Mouse (Mus musculus) bone marrow macrophage, adult 2 months (primary cell): ENCODE data around the gene Plagl1. TPM values are rescaled to one million over a fixed set of nuclear protein-coding genes. Genes with fewer than 3 reads are reported as not detected.

ENCODE experiments used
- H3K27ac ChIP-seq: 2 replicates; pipeline ENCODE4 v1.5.1; 2012; ENCODE audit warnings: low read depth, low read length; ENCODE audit not compliant: insufficient read depth
- H3K4me1 ChIP-seq: 2 replicates; pipeline ENCODE4 v1.6.1; 2012; ENCODE audit warnings: low read length; ENCODE audit not compliant: control insufficient read depth, insufficient read depth
- H3K4me3 ChIP-seq: 2 replicates; pipeline ENCODE4 v1.5.1; 2012; ENCODE audit warnings: mild to moderate bottlenecking, low read length, moderate library complexity; ENCODE audit not compliant: insufficient read depth
- CTCF ChIP-seq: IDR thresholded peaks from 2 replicates; pipeline ENCODE4 v1.5.1; 2012; ENCODE audit warnings: low read depth, mild to moderate bottlenecking, low read length, moderate library complexity
- POLR2A ChIP-seq: IDR thresholded peaks from 2 replicates; pipeline ENCODE4 v1.6.1; 2012; ENCODE audit warnings: mild to moderate bottlenecking, low read depth, low read length, borderline replicate concordance
- polyA plus RNA-seq: library from polyadenylated mRNA; stranded (reverse); fragments of >200 nt; gene quantifications from 2 replicates; pipeline ENCODE4 v1.2.4, GENCODE M21; 2012; ENCODE audit not compliant: missing spikeins, insufficient read depth, insufficient read length

The Plagl1 gene
- polyA plus RNA-seq, 1 experiment: not detected

GRCm38 (mm10) chr10:13108847-13109246 lies 48.5 kb downstream of the Plagl1 start:
- no peak for TF ChIP-seq POLR2A
- no peak for TF ChIP-seq CTCF
- Histone ChIP-seq H3K4me1 (peaks cover 2% of the 10 kb centered on the region), H3K27ac (no peak overlapping the region), H3K4me3 (no peak overlapping the region)

- no peaks in the 10 kb centered on the region for H3K4me1 ChIP-seq
- no peak overlapping the region for H3K4me3 ChIP-seq
- TF ChIP-seq POLR2A: no peak
- TF ChIP-seq CTCF: no peak
- no peak overlapping the region for H3K27ac ChIP-seq
These were observed 49.5 kb downstream of the Plagl1 start for GRCm38 (mm10) chr10:13109781-13110180.

- H3K4me1 ChIP-seq: no peaks in the 10 kb centered on the region
- no peak overlapping the region for H3K27ac ChIP-seq
- TF ChIP-seq POLR2A (no peak), CTCF (no peak)
- no peak overlapping the region for H3K4me3 ChIP-seq
These were observed 52.5 kb downstream of the Plagl1 start for GRCm38 (mm10) chr10:13112849-13113248.

GRCm38 (mm10) chr10:13113641-13114040 lies 53.3 kb downstream of the Plagl1 start:
- Histone ChIP-seq H3K4me3 (no peak overlapping the region), H3K4me1 (no peaks in the 10 kb centered on the region), H3K27ac (no peak overlapping the region)
- no peak for TF ChIP-seq CTCF
- no peak for TF ChIP-seq POLR2A

GRCm38 (mm10) chr10:13115030-13115429 lies 54.7 kb downstream of the Plagl1 start:
- Histone ChIP-seq H3K27ac (no peak overlapping the region), H3K4me1 (no peaks in the 10 kb centered on the region), H3K4me3 (no peak overlapping the region)
- no peak for TF ChIP-seq POLR2A
- no peak for TF ChIP-seq CTCF

GRCm38 (mm10) chr10:13116706-13117665 lies 56.7 kb downstream of the Plagl1 start:
- TF ChIP-seq POLR2A (no peak), CTCF (no peak)
- Histone ChIP-seq H3K4me1 (no peaks in the 10 kb centered on the region), H3K4me3 (no peak overlapping the region), H3K27ac (no peak overlapping the region)

- no peaks in the 10 kb centered on the region for H3K4me1 ChIP-seq
- TF ChIP-seq CTCF (no peak), POLR2A (no peak)
- no peak overlapping the region for H3K27ac ChIP-seq
- H3K4me3 ChIP-seq: no peak overlapping the region
These were observed 57.9 kb downstream of the Plagl1 start for GRCm38 (mm10) chr10:13118024-13118769.

GRCm38 (mm10) chr10:13118770-13119102 lies 58.4 kb downstream of the Plagl1 start:
- Histone ChIP-seq H3K27ac (no peak overlapping the region), H3K4me3 (no peak overlapping the region), H3K4me1 (no peaks in the 10 kb centered on the region)
- TF ChIP-seq CTCF (no peak), POLR2A (no peak)

- no peak for TF ChIP-seq CTCF
- TF ChIP-seq POLR2A: no peak
- H3K4me3 ChIP-seq: no peak overlapping the region
- no peak overlapping the region for H3K27ac ChIP-seq
- no peaks in the 10 kb centered on the region for H3K4me1 ChIP-seq
These were observed 59.0 kb downstream of the Plagl1 start for GRCm38 (mm10) chr10:13119300-13119699.

- Histone ChIP-seq H3K4me3 (no peak overlapping the region), H3K4me1 (no peaks in the 10 kb centered on the region), H3K27ac (no peak overlapping the region)
- TF ChIP-seq POLR2A (no peak), CTCF (no peak)
These were observed 65.5 kb downstream of the Plagl1 start for GRCm38 (mm10) chr10:13125811-13126210.
